In genomic region chr17:45397541-45397940, GRCm38 (mm10) we compare ENCODE assay signal across 19 mouse cellular contexts. TPM values are rescaled to one million over a fixed set of nuclear protein-coding genes. Genes with fewer than 3 reads are reported as not detected.
DNase-seq lines count a peak whose midpoint lies in the region; ATAC-seq and TF ChIP-seq lines count a peak whose summit lies in the region.
"Had no signal": no experiment of that assay in that cellular context is flagged by ENCODE, and none has a peak within 500 bp of the region (broad histone marks: within the 10 kb centered on the region; RNA-seq: fewer than 3 reads in every experiment).

No protein-coding gene starts in this region.

- 77% methylated on average over 3 of the region's 3 CpGs for WGBS in heart, adult 2 months
- whole genome bisulfite sequencing in lung, embryonic 14.5 days, result 71% methylated on average over 3 of the region's 3 CpGs
- 65% methylated on average over 3 of the region's 3 CpGs for WGBS in liver, postnatal 0 days (ENCODE audit: insufficient replicate concordance)
- 80% methylated on average over 3 of the region's 3 CpGs for WGBS in forebrain, embryonic 14.5 days
- 72% methylated on average over 3 of the region's 3 CpGs for WGBS in heart, embryonic 10.5 days

- TF ChIP-seq CTCF in heart, adult 2 months (IDR thresholded peaks at IDR 0.05), result peak; percentile 53
- peak; percentile 41 for TF ChIP-seq CTCF in lung, embryonic 14.5 days (IDR thresholded peaks at IDR 0.05; ENCODE audit: low read depth)
- peak; percentile 51 for TF ChIP-seq CTCF in liver, postnatal 0 days (IDR thresholded peaks at IDR 0.05; ENCODE audit: low read depth)

- H3K79me2 ChIP-seq in heart, adult 2 months (replicated peaks; ENCODE audit: control insufficient read depth, insufficient read depth, low read length), result peaks cover 3% of the 10 kb centered on the region; the same call in 1 of the 2 replicates

- no peak for TF ChIP-seq EP300 in heart, adult 2 months (IDR thresholded peaks at IDR 0.05; ENCODE audit: insufficient read depth, low read depth, low read length)
- no peak for TF ChIP-seq EP300 in liver, postnatal 0 days (IDR thresholded peaks at IDR 0.05; ENCODE audit: low read depth)

- H3K27ac ChIP-seq in heart, adult 2 months, result no peak overlapping the region
- no peak overlapping the region for H3K27ac ChIP-seq in lung, embryonic 14.5 days (ENCODE audit: low read depth)
- no peak overlapping the region for H3K27ac ChIP-seq in liver, postnatal 0 days (ENCODE audit: low read depth)
- no peak overlapping the region for H3K27ac ChIP-seq in forebrain, embryonic 14.5 days (ENCODE audit: low read depth, low read length)
- H3K27ac ChIP-seq in heart, embryonic 10.5 days, result no peak overlapping the region
- H3K27ac ChIP-seq: embryonic facial prominence, embryonic 10.5 days; hindbrain, embryonic 13.5 days; limb, embryonic 10.5 days had no signal

- no peak for ATAC-seq in lung, embryonic 14.5 days (ENCODE audit: insufficient read depth)
- ATAC-seq in liver, postnatal 0 days, result no peak
- no peak for ATAC-seq in forebrain, embryonic 14.5 days

- H3K4me1 ChIP-seq in heart, adult 2 months (ENCODE audit: control insufficient read depth, insufficient read depth, low read length), result peaks cover 2% of the 10 kb centered on the region
- H3K4me1 ChIP-seq in lung, embryonic 14.5 days (ENCODE audit: insufficient read depth), result no peaks in the 10 kb centered on the region
- H3K4me1 ChIP-seq in liver, postnatal 0 days (ENCODE audit: insufficient read depth), result no peaks in the 10 kb centered on the region
- no peaks in the 10 kb centered on the region for H3K4me1 ChIP-seq in forebrain, embryonic 14.5 days (ENCODE audit: control insufficient read depth, insufficient read depth, low read length)
- peaks cover 25% of the 10 kb centered on the region for H3K4me1 ChIP-seq in heart, embryonic 10.5 days

- H3K36me3 ChIP-seq in heart, adult 2 months (ENCODE audit: control insufficient read depth, insufficient read depth, low read length), result peaks cover 2% of the 10 kb centered on the region; the same call in 1 of the 2 replicates
- peaks cover 42% of the 10 kb centered on the region for H3K36me3 ChIP-seq in lung, embryonic 14.5 days (ENCODE audit: insufficient read depth)
- peaks cover 19% of the 10 kb centered on the region for H3K36me3 ChIP-seq in liver, postnatal 0 days (replicated peaks; ENCODE audit: insufficient read depth, low read length)
- peaks cover 34% of the 10 kb centered on the region for H3K36me3 ChIP-seq in forebrain, embryonic 14.5 days (ENCODE audit: control insufficient read depth, insufficient read depth, low read length)
- peaks cover 23% of the 10 kb centered on the region for H3K36me3 ChIP-seq in heart, embryonic 10.5 days

- H3K9ac ChIP-seq in heart, adult 2 months (ENCODE audit: low read depth, low read length), result no peak overlapping the region
- H3K9ac ChIP-seq in lung, embryonic 14.5 days, result no peak overlapping the region
- H3K9ac ChIP-seq in liver, postnatal 0 days (replicated peaks), result no peak overlapping the region
- no peak overlapping the region for H3K9ac ChIP-seq in forebrain, embryonic 14.5 days (ENCODE audit: low read length)
- H3K9ac ChIP-seq: hindbrain, embryonic 13.5 days had no signal

- TF ChIP-seq POLR2A in heart, adult 2 months (IDR thresholded peaks at IDR 0.05; ENCODE audit: insufficient read depth, low read depth, low read length), result no peak

- DNase-seq in heart, adult 2 months, result no peak
- no peak for DNase-seq in heart, adult 8-10 months (ENCODE audit: low spot score)
- DNase-seq in lung, embryonic 14.5 days, result peak; percentile 24
- no peak for DNase-seq in lung, postnatal 4 days
- peak; percentile 30 to 39 for DNase-seq in B cell, adult 2 months
- DNase-seq in liver, postnatal 0 days, result no peak
- DNase-seq in forebrain, embryonic 14.5 days (ENCODE audit: low spot score), result no peak
- DNase-seq in heart, embryonic 10.5 days (ENCODE audit: low spot score), result no peak
- DNase-seq: cerebellum, adult 11 months; cerebellum, postnatal 36 days; gastrocnemius, postnatal 25 days; kidney, adult 18-20 months; layer of hippocampus, postnatal 36 days had no signal

- no peak overlapping the region for H3K4me3 ChIP-seq in heart, adult 2 months
- H3K4me3 ChIP-seq in lung, embryonic 14.5 days (ENCODE audit: low read depth, low read length), result no peak overlapping the region
- H3K4me3 ChIP-seq in liver, postnatal 0 days (ENCODE audit: low read depth, low read length), result no peak overlapping the region
- H3K4me3 ChIP-seq in forebrain, embryonic 14.5 days (ENCODE audit: low read depth, low read length), result no peak overlapping the region
- H3K4me3 ChIP-seq in heart, embryonic 10.5 days, result no peak overlapping the region
- H3K4me3 ChIP-seq: embryonic facial prominence, embryonic 10.5 days; erythroblast, embryonic 14.5 days; hindbrain, embryonic 13.5 days; limb, embryonic 10.5 days; megakaryocyte, embryonic 14.5 days had no signal

- H3K27me3 ChIP-seq in heart, adult 2 months (ENCODE audit: control insufficient read depth, insufficient read depth, low read length), result no peaks in the 10 kb centered on the region
- no peaks in the 10 kb centered on the region for H3K27me3 ChIP-seq in lung, embryonic 14.5 days (ENCODE audit: insufficient read depth, low read length)
- no peaks in the 10 kb centered on the region for H3K27me3 ChIP-seq in liver, postnatal 0 days (ENCODE audit: insufficient read depth, low read length)
- H3K27me3 ChIP-seq in forebrain, embryonic 14.5 days (replicated peaks; ENCODE audit: control insufficient read depth, insufficient read depth, low read length), result no peaks in the 10 kb centered on the region
- H3K27me3 ChIP-seq in heart, embryonic 10.5 days (ENCODE audit: insufficient read depth, poor library complexity, severe bottlenecking), result no peaks in the 10 kb centered on the region
- H3K27me3 ChIP-seq: CH12.LX; hindbrain, embryonic 13.5 days; megakaryocyte, embryonic 14.5 days had no signal

- no peaks in the 10 kb centered on the region for H3K9me3 ChIP-seq in lung, embryonic 14.5 days (ENCODE audit: low read depth, low read length)
- no peaks in the 10 kb centered on the region for H3K9me3 ChIP-seq in liver, postnatal 0 days (ENCODE audit: low read length)
- no peaks in the 10 kb centered on the region for H3K9me3 ChIP-seq in forebrain, embryonic 14.5 days (replicated peaks; ENCODE audit: control insufficient read depth, low read length)
- H3K9me3 ChIP-seq in heart, embryonic 10.5 days, result no peaks in the 10 kb centered on the region
- H3K9me3 ChIP-seq: embryonic facial prominence, embryonic 10.5 days; hindbrain, embryonic 13.5 days; limb, embryonic 10.5 days; megakaryocyte, embryonic 14.5 days had no signal

- intact Hi-C loops in heart, adult 2 months (cut with DNase I), result no loop called here

- H3K4me2 ChIP-seq in lung, embryonic 14.5 days, result no peak overlapping the region
- H3K4me2 ChIP-seq in liver, postnatal 0 days (ENCODE audit: low read depth, low read length), result no peak overlapping the region
- no peak overlapping the region for H3K4me2 ChIP-seq in forebrain, embryonic 14.5 days (ENCODE audit: low read length)
- H3K4me2 ChIP-seq: hindbrain, embryonic 13.5 days had no signal

RNA-seq across cellular contexts. Expression of gene Cdc5l, which starts 36.0 kb away (rescaled TPM):
- 10 to 100 TPM; 39.4 to 40.5 TPM for total RNA-seq in heart, adult 2 months (2021)
- 7.3 and 14.3 TPM in 2 replicates for polyA plus RNA-seq in heart, adult 2 months (2012; rRNA removed)
- total RNA-seq in heart, adult 8-10 months (2022), result 10 to 100 TPM; 36.1 to 40.2 (median 38.7) TPM
- polyA plus RNA-seq in lung, embryonic 14.5 days (2014; fragmentation: Nextera tagmentation; extraction: Ambion mirVana), result 63.8 and 68.1 TPM in 2 replicates
- 20.9 and 21.7 TPM in 2 replicates for polyA plus RNA-seq in liver, postnatal 0 days (2015; fragmentation: Nextera tagmentation; extraction: Ambion mirVana)
- polyA plus RNA-seq in forebrain, embryonic 14.5 days (2014; fragmentation: Nextera tagmentation; extraction: Ambion mirVana), result 70.6 and 78.6 TPM in 2 replicates
- 48.2 and 62.8 TPM in 2 replicates for polyA plus RNA-seq in heart, embryonic 10.5 days (2016; fragmentation: Nextera tagmentation; extraction: Ambion mirVana)

Comparison
In these comparisons a context has a peak if more than half of its experiments do, and no peak if none do; other contexts are left out.
1. DNase-seq: peak in lung, embryonic 14.5 days (single experiment) and B cell, adult 2 months (2 of 2); none in heart, adult 2 months (0 of 2), heart, adult 8-10 months (single experiment), lung, postnatal 4 days (0 of 2), liver, postnatal 0 days (single experiment), forebrain, embryonic 14.5 days (single experiment) and heart, embryonic 10.5 days (single experiment).
2. Peak in every context shown above with its lines, with median percentiles within 50 percentile points of each other: CTCF ChIP-seq.